Mouse (Mus musculus): Measurements from ENCODE around the gene Rlbp1.
A peak's percentile ranks its signal among the peaks of the same experiment; 100 is the strongest.

Rlbp1 gene

GRCm38 (mm10) chr7:79375594-79375993 is 11.3 kb downstream of the Rlbp1 start:
- no peak for DNase-seq

GRCm38 (mm10) chr7:79374017-79374416 is 12.8 kb downstream of the Rlbp1 start:
- no peak for DNase-seq

- peak; percentile 82 for DNase-seq
These were observed 15.4 kb downstream of the Rlbp1 start for GRCm38 (mm10) chr7:79371321-79371879.

GRCm38 (mm10) chr7:79369416-79369815 is 17.4 kb downstream of the Rlbp1 start:
- no peak for DNase-seq

GRCm38 (mm10) chr7:79368664-79369063 is 18.2 kb downstream of the Rlbp1 start:
- DNase-seq = no peak

GRCm38 (mm10) chr7:79363370-79364043 is 23.3 kb downstream of the Rlbp1 start:
- peak; percentile 64 for DNase-seq

DNA sequence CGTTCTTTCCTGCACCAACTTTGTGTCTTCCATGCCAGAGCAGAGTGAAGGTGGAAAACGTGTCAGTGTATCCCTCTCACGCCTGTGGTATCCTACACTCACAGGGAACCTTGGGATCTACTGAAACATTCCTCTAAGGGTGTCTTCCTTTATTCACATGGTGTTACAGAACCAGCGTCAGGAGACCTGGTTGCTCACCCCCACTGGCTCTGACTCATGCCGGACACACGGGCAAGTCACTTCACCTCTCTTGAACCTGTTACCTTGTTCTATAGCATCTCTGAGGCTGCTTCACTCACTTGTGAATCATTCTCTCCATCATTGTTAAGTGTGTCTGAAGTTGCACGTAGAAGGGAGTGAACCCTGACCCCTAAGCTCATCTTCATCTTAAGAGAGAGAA is 24.0 kb downstream of the Rlbp1 start:
- DNase-seq = no peak

- peak; percentile 64 for DNase-seq
These were observed 24.6 kb downstream of the Rlbp1 start for GRCm38 (mm10) chr7:79362208-79362607.

- DNase-seq = no peak
These were observed 26.8 kb downstream of the Rlbp1 start for GRCm38 (mm10) chr7:79360056-79360455.

DNA sequence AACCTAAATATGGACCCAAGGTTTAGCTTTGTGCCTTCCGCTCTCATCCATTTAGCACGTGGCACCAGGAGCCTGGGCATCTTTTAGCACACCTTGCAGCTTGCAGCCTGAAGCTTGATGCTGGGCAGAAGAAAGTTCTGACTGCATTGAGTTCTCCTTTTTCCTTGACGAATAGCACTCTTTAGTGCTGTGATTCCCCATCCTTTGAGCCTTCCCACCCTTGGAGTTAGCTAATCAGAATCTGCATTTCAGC is 27.7 kb downstream of the Rlbp1 start:
- DNase-seq = no peak

- DNase-seq = no peak
These were observed 28.3 kb downstream of the Rlbp1 start for GRCm38 (mm10) chr7:79358350-79359182.

GRCm38 (mm10) chr7:79349738-79350386 is 37.0 kb downstream of the Rlbp1 start:
- peak; percentile 79 for DNase-seq

DNA sequence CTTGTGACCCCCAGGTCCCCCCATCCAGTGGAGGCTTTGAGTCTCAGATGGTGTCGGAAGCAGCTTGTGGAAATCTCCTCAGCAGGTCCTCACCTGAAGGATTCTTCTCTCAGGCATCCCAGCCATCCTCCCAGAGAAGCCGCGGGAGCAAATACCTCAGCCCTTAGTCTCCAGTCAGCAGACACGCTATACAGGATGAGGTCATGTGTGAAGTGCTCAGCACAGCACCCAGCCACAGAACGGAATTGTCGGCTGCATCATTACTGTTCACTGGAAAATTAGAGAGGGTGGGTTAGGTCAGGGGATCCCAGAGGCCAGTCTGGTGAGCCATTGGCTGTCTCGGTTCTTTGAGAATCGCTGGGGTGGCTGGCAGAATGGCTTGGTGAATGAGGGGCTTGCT is 38.0 kb downstream of the Rlbp1 start:
- DNase-seq = no peak

DNA sequence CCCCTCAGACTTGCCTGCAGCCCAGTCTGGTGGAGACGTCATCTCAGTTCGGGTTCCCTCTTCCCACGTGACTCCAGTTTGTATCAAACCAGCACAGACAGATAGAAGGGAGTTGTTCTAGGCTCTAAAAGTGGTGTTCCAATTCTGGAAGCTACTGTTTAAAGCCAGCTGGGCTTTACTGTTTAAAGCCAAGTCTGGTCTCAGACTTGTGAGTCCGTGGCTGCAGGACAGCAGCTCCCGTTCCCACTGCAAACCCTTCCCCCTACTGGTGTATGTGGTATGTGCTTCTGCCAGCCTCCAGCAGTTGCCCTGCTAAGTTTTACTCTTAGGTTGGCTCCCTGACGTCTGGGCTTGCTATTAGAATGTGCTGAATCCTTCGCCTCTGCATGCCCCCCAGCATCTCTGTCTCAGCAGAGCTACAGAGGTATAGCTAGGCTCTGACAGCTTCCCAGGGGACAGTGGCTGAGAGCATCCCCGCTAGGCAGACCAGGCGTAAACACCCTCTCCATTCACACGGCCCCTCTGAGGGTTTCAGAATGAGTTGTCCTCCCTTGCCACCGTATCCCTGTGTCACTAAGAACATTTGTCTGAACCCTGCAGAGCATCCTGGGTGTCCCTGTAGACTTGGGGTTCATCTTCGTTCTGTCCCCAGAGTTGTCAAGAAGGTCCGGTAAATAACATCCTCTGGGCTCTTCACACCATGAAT is 39.6 kb downstream of the Rlbp1 start:
- no peak for DNase-seq

DNA sequence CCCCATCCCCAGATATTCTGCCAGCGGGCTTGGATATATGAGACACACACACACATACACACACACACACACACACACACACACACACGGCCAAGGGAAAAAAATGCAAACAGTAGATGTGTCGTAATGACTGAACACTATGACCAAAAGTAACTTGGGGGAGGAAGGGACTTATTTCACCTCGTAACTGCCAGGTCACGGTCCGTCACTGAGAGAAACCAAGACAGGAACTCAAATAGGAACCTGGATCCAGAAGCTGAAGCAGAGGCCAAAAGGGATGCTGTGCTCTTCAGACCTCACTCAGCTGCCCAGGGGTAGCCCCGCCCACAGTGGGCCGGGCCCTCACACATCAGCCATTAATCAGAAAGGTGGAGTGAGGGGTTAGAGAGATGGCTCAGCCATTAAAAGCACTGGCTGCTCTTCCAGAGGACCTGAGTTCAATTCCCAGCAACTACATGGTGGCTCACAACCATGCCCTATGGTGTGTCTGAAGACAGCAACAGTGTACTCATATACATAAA is 40.2 kb downstream of the Rlbp1 start:
- no peak for DNase-seq

- peak; percentile 76 for DNase-seq
These were observed 40.9 kb downstream of the Rlbp1 start for GRCm38 (mm10) chr7:79345902-79346301.

- DNase-seq = no peak
These were observed 50.4 kb downstream of the Rlbp1 start for GRCm38 (mm10) chr7:79336362-79336910.

- DNase-seq = no peak
These were observed 53.4 kb downstream of the Rlbp1 start for GRCm38 (mm10) chr7:79333419-79333818.

DNA sequence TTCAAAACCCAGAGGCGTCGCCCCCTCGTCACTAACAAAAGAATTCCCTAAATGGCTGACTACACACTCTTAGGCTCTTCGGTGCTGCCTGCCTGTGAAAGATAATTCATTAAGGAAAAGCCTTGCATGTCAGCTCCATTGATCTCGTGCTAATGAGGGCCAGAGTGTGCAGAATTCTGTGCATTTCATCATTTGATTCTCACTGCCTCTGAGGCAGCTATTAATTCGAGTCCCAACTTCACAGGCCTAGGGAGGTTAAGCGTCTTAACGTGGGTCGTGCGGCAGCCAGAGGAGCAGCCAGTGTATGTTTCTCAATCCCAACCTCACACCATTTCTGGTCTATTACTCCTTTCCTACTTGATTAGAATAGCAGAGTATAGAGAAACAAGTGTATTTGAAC is 55.7 kb downstream of the Rlbp1 start:
- no peak for DNase-seq

GRCm38 (mm10) chr7:79328769-79329168 is 58.1 kb downstream of the Rlbp1 start:
- no peak for DNase-seq

Measured in right cerebral cortex, postnatal 4 days (tissue).